Mouse (Mus musculus) ES-Bruce4 (cell line): ENCODE results near the gene Flt3l.

Source experiments
- CTCF ChIP-seq: IDR thresholded peaks from one replicate; pipeline ENCODE4 v1.8.1; 2011; ENCODE audit warnings: low read depth, low read length
- EP300 ChIP-seq: IDR thresholded peaks from 2 replicates; pipeline ENCODE4 v1.6.1; 2011; ENCODE audit warnings: low read depth, low read length; ENCODE audit not compliant: insufficient read depth
- POLR2A ChIP-seq: IDR thresholded peaks from one replicate; pipeline ENCODE4 v1.8.1; 2011; ENCODE audit warnings: low read length; ENCODE audit not compliant: insufficient read depth

- TF ChIP-seq POLR2A (no peak), CTCF (no peak), EP300 (no peak)
These were observed 32.4 kb upstream of the Flt3l start for GRCm38 (mm10) chr7:45168656-45169055.
